Mouse (Mus musculus) adrenal gland, postnatal 25 days (tissue): Measurements from ENCODE around the gene Otud7a. TPM values are rescaled to one million over a fixed set of nuclear protein-coding genes. Genes with fewer than 3 reads are reported as not detected.

Source experiments
- DNase-seq: peaks from one replicate; pipeline ENCODE4 v3.0.0; 2021; ENCODE audit warnings: mixed read lengths
- total RNA-seq: library from RNA; stranded (reverse); gene quantifications from 2 replicates; pipeline ENCODE4 v1.2.3, GENCODE M21; 2021

The Otud7a gene
- total RNA-seq, 1 experiment from 2014 or later, result 0.85 TPM

GRCm38 (mm10) chr7:63780821-63781220 is 336.3 kb downstream of the Otud7a start:
- no peak for DNase-seq

GRCm38 (mm10) chr7:63789743-63790142 is 345.2 kb downstream of the Otud7a start:
- DNase-seq, result no peak

DNA sequence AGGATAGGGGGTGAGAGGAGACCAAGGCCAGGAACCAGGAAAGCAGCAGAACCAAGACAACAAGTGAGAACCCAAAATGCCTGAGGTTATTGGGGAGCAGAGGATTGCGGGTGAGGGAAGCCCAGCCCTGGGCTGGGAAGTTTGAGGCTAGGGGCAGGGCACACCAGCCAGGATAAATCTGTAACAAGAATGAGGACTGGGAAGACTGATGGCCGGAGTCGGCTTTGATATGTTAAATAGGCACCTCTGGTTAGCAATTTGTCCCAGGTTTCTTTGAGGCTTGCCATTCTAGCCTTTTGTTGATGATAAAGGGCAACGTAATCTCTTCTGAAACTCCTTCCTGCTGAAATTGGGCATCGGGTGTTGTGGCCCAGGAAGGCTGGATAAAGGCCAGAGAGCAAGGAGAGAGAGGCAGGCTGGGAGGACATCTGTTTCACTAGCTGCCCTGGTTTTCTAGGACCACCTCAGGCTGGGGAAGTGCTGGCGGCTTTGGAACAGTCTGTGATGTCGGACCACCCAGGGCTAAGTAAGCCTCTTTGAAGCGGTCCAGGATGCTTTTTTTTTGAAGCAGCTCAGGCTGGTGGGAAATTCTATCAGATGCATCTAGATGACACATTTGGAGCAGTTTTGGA is 351.6 kb downstream of the Otud7a start:
- no peak for DNase-seq

GRCm38 (mm10) chr7:63798446-63798845 is 353.9 kb downstream of the Otud7a start:
- no peak for DNase-seq

GRCm38 (mm10) chr7:63799304-63799703 is 354.8 kb downstream of the Otud7a start:
- no peak for DNase-seq

- peak; percentile 69 for DNase-seq
These were observed 358.2 kb downstream of the Otud7a start for GRCm38 (mm10) chr7:63802751-63803150.

Other genes with a start within 250 kb of the Otud7a start
- 13.6 and 21.8 TPM in 2 replicates for gene Chrna7, start 232.2 kb upstream of the Otud7a start, total RNA-seq